Mouse (Mus musculus): ENCODE data around the gene Prkcz. TPM values are rescaled to one million over a fixed set of nuclear protein-coding genes. Genes with fewer than 3 reads are reported as not detected.

Gene Prkcz
- polyA plus RNA-seq, 1 experiment from 2014 or later = 97.1 TPM

- no peaks in the 10 kb centered on the region for H3K27me3 ChIP-seq (ENCODE audit: control insufficient read depth, insufficient read depth, low read depth, low read length)
- 4% methylated on average over 14 of the region's 14 CpGs for WGBS
- H3K36me3 ChIP-seq (ENCODE audit: control insufficient read depth, insufficient read depth, low read length) = no peaks in the 10 kb centered on the region
- no peak for ATAC-seq
- peak overlapping the region; percentile 80 for H3K4me3 ChIP-seq (ENCODE audit: low read depth, low read length)
- H3K4me2 ChIP-seq (ENCODE audit: low read length) = peak overlapping the region; percentile 99
- H3K4me1 ChIP-seq (ENCODE audit: control insufficient read depth, insufficient read depth, low read length) = peaks cover 48% of the 10 kb centered on the region
- peak overlapping the region; percentile 92 for H3K9ac ChIP-seq (ENCODE audit: low read depth, low read length)
- H3K9me3 ChIP-seq (replicated peaks; ENCODE audit: control insufficient read depth, low read length, poor library complexity, severe bottlenecking) = no peaks in the 10 kb centered on the region
- no peak overlapping the region for H3K27ac ChIP-seq (ENCODE audit: low read length)
Observed at GRCm38 (mm10) chr4:155220213-155221100, 140.7 kb downstream of the Prkcz start.

GRCm38 (mm10) chr4:155219271-155220212 lies 141.6 kb downstream of the Prkcz start:
- WGBS = 65% methylated on average over 12 of the region's 12 CpGs
- Histone ChIP-seq H3K4me1 (ENCODE audit: control insufficient read depth, insufficient read depth, low read length) (peaks cover 56% of the 10 kb centered on the region), H3K27me3 (ENCODE audit: control insufficient read depth, insufficient read depth, low read depth, low read length) (no peaks in the 10 kb centered on the region), H3K9me3 (replicated peaks; ENCODE audit: control insufficient read depth, low read length, poor library complexity, severe bottlenecking) (no peaks in the 10 kb centered on the region), H3K9ac (ENCODE audit: low read depth, low read length) (peak overlapping the region; percentile 92), H3K27ac (ENCODE audit: low read length) (no peak overlapping the region), H3K4me3 (ENCODE audit: low read depth, low read length) (peak overlapping the region; percentile 80), H3K4me2 (ENCODE audit: low read length) (peak overlapping the region; percentile 99), H3K36me3 (ENCODE audit: control insufficient read depth, insufficient read depth, low read length) (no peaks in the 10 kb centered on the region)
- no peak for ATAC-seq

GRCm38 (mm10) chr4:155218104-155218732 lies 142.9 kb downstream of the Prkcz start:
- no peaks in the 10 kb centered on the region for H3K9me3 ChIP-seq (replicated peaks; ENCODE audit: control insufficient read depth, low read length, poor library complexity, severe bottlenecking)
- H3K4me1 ChIP-seq (ENCODE audit: control insufficient read depth, insufficient read depth, low read length) = peaks cover 67% of the 10 kb centered on the region
- WGBS = 86% methylated on average over 9 of the region's 9 CpGs
- ATAC-seq = no peak
- no peaks in the 10 kb centered on the region for H3K27me3 ChIP-seq (ENCODE audit: control insufficient read depth, insufficient read depth, low read depth, low read length)
- no peaks in the 10 kb centered on the region for H3K36me3 ChIP-seq (ENCODE audit: control insufficient read depth, insufficient read depth, low read length)
- H3K4me2 ChIP-seq (ENCODE audit: low read length) = peak overlapping the region; percentile 99
- no peak overlapping the region for H3K9ac ChIP-seq (ENCODE audit: low read depth, low read length)
- H3K4me3 ChIP-seq (ENCODE audit: low read depth, low read length) = no peak overlapping the region
- no peak overlapping the region for H3K27ac ChIP-seq (ENCODE audit: low read length)

GRCm38 (mm10) chr4:155217241-155218103 lies 143.7 kb downstream of the Prkcz start:
- Histone ChIP-seq H3K36me3 (ENCODE audit: control insufficient read depth, insufficient read depth, low read length) (no peaks in the 10 kb centered on the region), H3K27ac (ENCODE audit: low read length) (no peak overlapping the region), H3K9ac (ENCODE audit: low read depth, low read length) (no peak overlapping the region), H3K4me1 (ENCODE audit: control insufficient read depth, insufficient read depth, low read length) (peaks cover 71% of the 10 kb centered on the region), H3K27me3 (ENCODE audit: control insufficient read depth, insufficient read depth, low read depth, low read length) (no peaks in the 10 kb centered on the region), H3K4me3 (ENCODE audit: low read depth, low read length) (no peak overlapping the region), H3K9me3 (replicated peaks; ENCODE audit: control insufficient read depth, low read length, poor library complexity, severe bottlenecking) (no peaks in the 10 kb centered on the region), H3K4me2 (ENCODE audit: low read length) (no peak overlapping the region)
- no peak for ATAC-seq
- 77% methylated on average over 12 of the region's 12 CpGs for WGBS

GRCm38 (mm10) chr4:155215773-155216630 lies 145.2 kb downstream of the Prkcz start:
- no peaks in the 10 kb centered on the region for H3K36me3 ChIP-seq (ENCODE audit: control insufficient read depth, insufficient read depth, low read length)
- H3K4me1 ChIP-seq (ENCODE audit: control insufficient read depth, insufficient read depth, low read length) = peaks cover 67% of the 10 kb centered on the region
- H3K4me2 ChIP-seq (ENCODE audit: low read length) = no peak overlapping the region
- H3K9ac ChIP-seq (ENCODE audit: low read depth, low read length) = no peak overlapping the region
- H3K4me3 ChIP-seq (ENCODE audit: low read depth, low read length) = no peak overlapping the region
- no peak for ATAC-seq
- peak overlapping the region; percentile 15; the same call in 1 of the 2 replicates for H3K27ac ChIP-seq (ENCODE audit: low read length)
- no peaks in the 10 kb centered on the region for H3K9me3 ChIP-seq (replicated peaks; ENCODE audit: control insufficient read depth, low read length, poor library complexity, severe bottlenecking)
- H3K27me3 ChIP-seq (ENCODE audit: control insufficient read depth, insufficient read depth, low read depth, low read length) = no peaks in the 10 kb centered on the region
- WGBS = 68% methylated on average over 12 of the region's 12 CpGs

GRCm38 (mm10) chr4:155215203-155215602 lies 146.0 kb downstream of the Prkcz start:
- peaks cover 65% of the 10 kb centered on the region for H3K4me1 ChIP-seq (ENCODE audit: control insufficient read depth, insufficient read depth, low read length)
- ATAC-seq = no peak
- no peak overlapping the region for H3K27ac ChIP-seq (ENCODE audit: low read length)
- no peaks in the 10 kb centered on the region for H3K36me3 ChIP-seq (ENCODE audit: control insufficient read depth, insufficient read depth, low read length)
- no peak overlapping the region for H3K4me2 ChIP-seq (ENCODE audit: low read length)
- no peaks in the 10 kb centered on the region for H3K27me3 ChIP-seq (ENCODE audit: control insufficient read depth, insufficient read depth, low read depth, low read length)
- H3K4me3 ChIP-seq (ENCODE audit: low read depth, low read length) = no peak overlapping the region
- 58% methylated on average over 9 of the region's 9 CpGs for WGBS
- H3K9me3 ChIP-seq (replicated peaks; ENCODE audit: control insufficient read depth, low read length, poor library complexity, severe bottlenecking) = no peaks in the 10 kb centered on the region
- no peak overlapping the region for H3K9ac ChIP-seq (ENCODE audit: low read depth, low read length)

- Histone ChIP-seq H3K27ac (ENCODE audit: low read length) (no peak overlapping the region), H3K36me3 (ENCODE audit: control insufficient read depth, insufficient read depth, low read length) (no peaks in the 10 kb centered on the region), H3K4me2 (ENCODE audit: low read length) (no peak overlapping the region), H3K9me3 (replicated peaks; ENCODE audit: control insufficient read depth, low read length, poor library complexity, severe bottlenecking) (no peaks in the 10 kb centered on the region), H3K4me3 (ENCODE audit: low read depth, low read length) (no peak overlapping the region), H3K9ac (ENCODE audit: low read depth, low read length) (no peak overlapping the region), H3K27me3 (ENCODE audit: control insufficient read depth, insufficient read depth, low read depth, low read length) (no peaks in the 10 kb centered on the region), H3K4me1 (ENCODE audit: control insufficient read depth, insufficient read depth, low read length) (peaks cover 61% of the 10 kb centered on the region)
- ATAC-seq = no peak
- 78% methylated on average over 10 of the region's 10 CpGs for WGBS
Observed at GRCm38 (mm10) chr4:155214793-155215192, 146.4 kb downstream of the Prkcz start.
